Mouse (Mus musculus): Measurements from ENCODE around the gene Hsd17b3.

- TF ChIP-seq CTCF (IDR thresholded peaks at IDR 0.05; ENCODE audit: borderline replicate concordance, insufficient read depth, low read depth, low read length), result no peak
- TF ChIP-seq POLR2A (IDR thresholded peaks at IDR 0.05; ENCODE audit: borderline replicate concordance, insufficient read depth, low read length), result no peak
Observed at GRCm38 (mm10) chr13:64107535-64107934, 18.5 kb upstream of the Hsd17b3 start.

Data from cerebellum, adult 2 months (tissue).